Mouse (Mus musculus) mouse embryonic stem cell (cell line): ENCODE measurements around the gene Slc38a4.

Experiments
- in situ Hi-C, 2 experiments: fragments of 300-500 bp; cut with MboI; formaldehyde crosslinking; loops; 1 replicate in 1 of 2; 3 replicates in 1 of 2; pipeline ENCODE4 v1.14.3; 2019 to 2020; ENCODE audit warnings: low sequenced_read_pairs in 2 of 2, low pct_unique_long_range_greater_than_20kb in 1 of 2, mixed read lengths in 1 of 2; ENCODE audit not compliant: unreplicated experiment in 1 of 2

Slc38a4 gene

DNA sequence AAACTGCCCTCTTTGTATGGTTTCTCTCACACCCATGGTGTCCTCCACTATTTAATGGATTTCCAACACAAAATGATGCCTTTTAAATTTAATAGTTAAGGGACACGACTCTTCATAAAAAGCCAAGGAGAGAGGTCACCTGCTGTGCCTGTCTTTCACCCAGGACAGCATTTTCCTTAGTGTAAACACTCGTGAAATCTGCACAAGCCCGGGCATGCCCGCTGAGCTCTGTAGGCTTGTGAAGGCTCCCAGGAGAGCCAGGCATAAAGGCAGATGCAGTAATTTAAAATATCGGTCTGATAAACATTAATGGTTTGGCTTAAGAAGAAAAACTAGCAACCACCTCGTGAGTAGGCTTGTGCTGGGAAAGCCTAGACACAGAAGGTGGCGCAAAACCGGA is 103.3 kb downstream of the Slc38a4 start:
- in situ Hi-C loops, result no loop called here

DNA sequence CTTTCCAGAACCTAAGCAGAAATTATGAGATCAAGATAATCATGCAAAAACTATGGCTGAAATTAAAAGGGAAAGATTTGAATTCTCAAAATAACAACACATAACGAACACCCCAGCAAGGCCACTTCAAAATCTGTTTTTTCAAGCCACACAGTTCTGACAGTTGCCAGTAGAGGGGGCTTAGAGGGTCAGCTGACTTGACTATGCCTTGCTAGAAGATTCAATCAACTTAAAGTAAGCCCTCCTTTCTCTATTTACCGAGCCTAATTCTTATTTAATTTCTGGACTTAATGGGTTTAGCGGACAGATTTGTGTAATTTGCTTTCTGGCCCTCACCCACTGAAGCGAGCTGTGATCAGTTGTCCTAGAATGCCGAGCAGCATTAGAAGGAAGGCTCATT is 104.0 kb downstream of the Slc38a4 start:
- in situ Hi-C loops, result no loop called here

DNA sequence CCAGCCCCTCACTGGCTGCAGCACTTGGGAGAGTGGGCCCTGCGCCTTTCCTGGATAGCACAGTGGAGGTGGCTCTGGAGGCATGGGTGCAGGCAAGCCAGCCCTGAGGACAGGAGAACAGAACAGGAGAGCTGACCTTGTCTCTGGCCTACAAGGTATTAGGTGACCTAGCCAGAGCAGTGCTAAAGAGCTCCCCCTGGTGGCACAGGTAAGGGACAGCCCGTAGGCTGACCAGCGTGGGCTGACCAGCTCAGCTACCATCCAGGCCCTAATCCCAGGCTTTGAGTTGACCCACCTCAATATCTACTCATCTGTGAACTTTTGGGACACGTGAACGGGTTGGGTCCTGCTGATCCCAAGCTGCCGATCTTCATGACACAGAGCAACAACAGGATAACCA is 107.3 kb downstream of the Slc38a4 start:
- in situ Hi-C loops, result loop anchor here in 1 of 2 experiments (10.0 kb wide), 1 partner anchor 424 kb away; no protein-coding TSS in a partner anchor
